Mouse (Mus musculus) fat pad, adult 2 months (tissue): ENCODE results near the gene Zfp617.
"Not testable (repeated sequence)": the region's sequence is repeated elsewhere in the genome, so short reads cannot be mapped to it uniquely, and the experiment has no call there.

Source experiments
- DNase-seq: peaks from one replicate; pipeline ENCODE4 v3.0.0-alpha.2; 2011; ENCODE audit warnings: low read depth, low spot score; ENCODE audit errors: extremely low read depth

Zfp617 gene

GRCm38 (mm10) chr8:71908309-71909261, at the start of gene Zfp617, which contains the start of gene Zfp882:
Zfp617 (plus strand) TSS chr8:71908635.
Zfp882 (plus strand) TSS chr8:71908608.
- DNase-seq = peak; percentile 54

GRCm38 (mm10) chr8:71861551-71861950, 46.9 kb upstream of the Zfp617 start:
- DNase-seq = not testable (repeated sequence)

- DNase-seq = not testable (repeated sequence)
Observed at GRCm38 (mm10) chr8:71862038-71862437, 46.4 kb upstream of the Zfp617 start.

GRCm38 (mm10) chr8:71881618-71882274, 26.7 kb upstream of the Zfp617 start, which contains the start of gene Zfp709:
Zfp709 (plus strand) TSS chr8:71882019.
- DNase-seq = peak; percentile 14

- not testable (repeated sequence) for DNase-seq
Observed at GRCm38 (mm10) chr8:71900666-71901065, 7.8 kb upstream of the Zfp617 start.

- DNase-seq = not testable (repeated sequence)
Observed at GRCm38 (mm10) chr8:71903084-71903483, 5.4 kb upstream of the Zfp617 start.

GRCm38 (mm10) chr8:71906809-71907208, 1.6 kb upstream of the Zfp617 start:
- DNase-seq = no peak

- no peak for DNase-seq
Observed at GRCm38 (mm10) chr8:71907798-71908257, 607 bp upstream of the Zfp617 start.

- no peak for DNase-seq
Observed at GRCm38 (mm10) chr8:71912286-71912685, 3.9 kb downstream of the Zfp617 start.

- peak; percentile 66 for DNase-seq
Observed at GRCm38 (mm10) chr8:71922567-71923401, 14.3 kb downstream of the Zfp617 start.

- DNase-seq = no peak
Observed at GRCm38 (mm10) chr8:71925791-71926190, 17.4 kb downstream of the Zfp617 start.

- DNase-seq = no peak
Observed at GRCm38 (mm10) chr8:71926551-71926950, 18.1 kb downstream of the Zfp617 start.

GRCm38 (mm10) chr8:71927779-71928178, 19.3 kb downstream of the Zfp617 start:
- DNase-seq = no peak

GRCm38 (mm10) chr8:71938037-71938436, 29.6 kb downstream of the Zfp617 start:
- DNase-seq = not testable (repeated sequence)

- DNase-seq = no peak
Observed at GRCm38 (mm10) chr8:71940293-71941208, 32.1 kb downstream of the Zfp617 start.

GRCm38 (mm10) chr8:71941776-71942175, 33.3 kb downstream of the Zfp617 start:
- no peak for DNase-seq

- DNase-seq = no peak
Observed at GRCm38 (mm10) chr8:71948624-71949023, 40.2 kb downstream of the Zfp617 start.

GRCm38 (mm10) chr8:71950482-71951221, 42.2 kb downstream of the Zfp617 start, which contains the start of gene Zfp961:
Zfp961 (plus strand) TSS chr8:71951038.
- DNase-seq = peak; percentile 82
